Mouse (Mus musculus): ENCODE data around the gene Igf2r. TPM values are rescaled to one million over a fixed set of nuclear protein-coding genes. Genes with fewer than 3 reads are reported as not detected.

The Igf2r gene
- polyA plus RNA-seq, 2 experiments, result 62.4 to 97.3 TPM

DNA sequence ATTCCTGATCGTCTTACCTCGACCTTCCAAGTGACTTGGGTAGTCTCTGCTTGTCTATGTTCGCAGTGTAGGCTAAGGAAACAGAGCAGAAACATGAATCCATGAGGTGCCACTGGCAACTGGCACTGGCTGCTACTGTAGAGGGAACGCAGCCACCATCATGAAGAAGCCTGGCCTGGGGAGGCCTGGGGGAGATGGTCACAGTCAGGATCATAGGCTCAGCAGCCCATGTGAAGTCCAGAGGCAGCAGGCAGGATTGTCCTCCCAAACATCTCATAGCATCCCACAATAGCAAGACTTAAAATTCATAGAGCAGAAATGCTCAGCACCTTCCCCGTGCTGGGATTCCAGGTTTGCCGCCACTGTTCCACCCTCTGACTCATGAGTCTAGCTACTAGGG is 39.4 kb upstream of the Igf2r start:
- Histone ChIP-seq H3K36me3 (ENCODE audit: control insufficient read depth, insufficient read depth, low read length) (peaks cover 5% of the 10 kb centered on the region; the same call in 1 of the 2 replicates), H3K4me1 (ENCODE audit: control insufficient read depth, insufficient read depth, low read length) (peaks cover 4% of the 10 kb centered on the region; the same call in 1 of the 2 replicates), H3K4me3 (replicated peaks; ENCODE audit: low read length) (no peak overlapping the region), H3K9ac (ENCODE audit: low read depth, low read length, severe bottlenecking) (no peak overlapping the region), H3K27me3 (ENCODE audit: control insufficient read depth, insufficient read depth, low read length) (no peaks in the 10 kb centered on the region), H3K9me3 (ENCODE audit: control insufficient read depth, low read length) (0 out of 2 replicates have a peak, but pooled peaks cover 4% of the 10 kb centered on the region), H3K4me2 (replicated peaks; ENCODE audit: low read depth, low read length, severe bottlenecking) (no peak overlapping the region), H3K27ac (replicated peaks; ENCODE audit: low read depth, low read length) (no peak overlapping the region)
- WGBS, result 94% methylated on average over 6 of the region's 6 CpGs
- ATAC-seq (ENCODE audit: low FRiP score, low read depth) (no peak), DNase-seq (ENCODE audit: low spot score) (no peak)
- no peak for TF ChIP-seq POLR2A (IDR thresholded peaks at IDR 0.05; ENCODE audit: borderline replicate concordance, extremely low read depth, insufficient read depth, insufficient read length)

DNA sequence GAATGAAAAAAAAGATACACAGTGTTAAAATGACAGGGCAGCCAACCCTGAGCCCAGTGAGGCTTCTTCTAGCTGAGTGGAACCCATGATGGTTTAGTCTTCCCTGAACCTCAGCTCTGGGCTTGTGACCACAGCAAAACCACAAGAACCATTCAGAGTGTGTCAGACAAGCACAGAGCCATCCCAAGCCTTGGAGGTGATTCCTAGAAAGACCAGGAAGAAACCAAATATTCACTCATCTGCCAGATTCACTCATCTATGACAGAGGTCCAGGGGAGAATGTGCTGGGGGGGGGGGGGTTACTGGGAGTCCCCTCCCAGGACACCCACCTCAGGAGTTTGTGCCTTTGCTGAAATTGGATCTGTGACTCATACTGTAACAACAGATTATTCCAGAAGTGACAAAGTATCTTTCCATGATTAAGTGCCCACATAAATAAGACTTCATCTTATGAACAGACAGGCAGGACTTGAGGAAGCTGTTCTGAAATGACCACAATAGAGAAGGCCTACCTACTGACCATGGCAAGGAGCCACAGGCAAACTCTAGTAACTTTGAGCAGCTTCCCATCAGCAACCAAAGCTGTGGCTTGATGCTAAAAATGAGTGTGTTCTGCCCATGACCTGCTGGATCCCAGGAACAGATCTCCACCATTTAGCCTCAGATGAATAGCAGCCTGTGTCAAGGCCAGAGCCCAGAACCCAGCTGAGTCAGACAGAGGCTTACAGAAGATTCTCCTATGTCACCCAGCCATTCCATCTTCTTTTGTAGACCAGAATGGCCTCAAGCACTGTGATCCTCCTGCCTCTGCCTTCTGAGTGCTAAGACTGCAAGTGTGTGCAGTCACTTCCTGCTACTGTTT is 35.4 kb upstream of the Igf2r start:
- no peak for TF ChIP-seq POLR2A (IDR thresholded peaks at IDR 0.05; ENCODE audit: borderline replicate concordance, extremely low read depth, insufficient read depth, insufficient read length)
- Histone ChIP-seq H3K4me1 (ENCODE audit: control insufficient read depth, insufficient read depth, low read length) (peaks cover 3% of the 10 kb centered on the region; the same call in 1 of the 2 replicates), H3K27ac (replicated peaks; ENCODE audit: low read depth, low read length) (no peak overlapping the region), H3K27me3 (ENCODE audit: control insufficient read depth, insufficient read depth, low read length) (no peaks in the 10 kb centered on the region), H3K9me3 (ENCODE audit: control insufficient read depth, low read length) (no peaks in the 10 kb centered on the region), H3K36me3 (ENCODE audit: control insufficient read depth, insufficient read depth, low read length) (no peaks in the 10 kb centered on the region), H3K4me3 (replicated peaks; ENCODE audit: low read length) (no peak overlapping the region), H3K4me2 (replicated peaks; ENCODE audit: low read depth, low read length, severe bottlenecking) (no peak overlapping the region), H3K9ac (ENCODE audit: low read depth, low read length, severe bottlenecking) (no peak overlapping the region)
- DNase-seq (ENCODE audit: low spot score) (no peak), ATAC-seq (ENCODE audit: low FRiP score, low read depth) (no peak)

DNA sequence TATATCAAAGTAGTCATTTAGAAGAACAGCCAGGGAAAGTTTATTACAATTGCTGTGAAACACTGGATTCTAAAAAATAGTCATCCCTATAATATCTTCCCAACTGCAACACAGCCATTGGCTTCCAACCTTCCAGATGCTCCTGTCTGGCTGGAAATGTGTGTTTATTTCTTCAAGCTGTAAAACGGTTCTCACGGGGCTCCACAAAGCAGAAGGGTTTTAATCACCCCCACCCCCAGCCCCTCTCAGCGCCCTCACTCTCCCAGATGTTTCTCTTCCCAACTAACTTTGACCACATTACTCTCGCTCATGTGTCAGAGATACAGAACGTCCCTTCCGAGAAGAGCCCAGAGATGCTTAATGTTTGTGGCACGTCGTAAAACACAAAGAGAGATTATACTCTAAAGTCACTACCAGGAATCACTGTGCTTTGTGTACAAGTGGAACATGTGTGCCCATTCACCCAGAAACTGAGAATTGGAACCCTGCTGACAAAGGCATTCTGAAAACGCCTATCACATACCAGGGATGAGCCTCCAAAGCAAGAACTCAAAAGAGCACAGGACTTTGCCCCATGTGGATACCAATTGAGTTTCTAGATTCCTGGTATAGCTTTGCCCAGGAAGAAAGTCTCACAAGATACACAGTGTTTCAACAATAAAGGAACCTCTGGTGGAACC is 32.5 kb upstream of the Igf2r start:
- no peak overlapping the region for H3K27ac ChIP-seq (replicated peaks; ENCODE audit: low read depth, low read length)
- WGBS, result 26% methylated on average over 9 of the region's 9 CpGs

DNA sequence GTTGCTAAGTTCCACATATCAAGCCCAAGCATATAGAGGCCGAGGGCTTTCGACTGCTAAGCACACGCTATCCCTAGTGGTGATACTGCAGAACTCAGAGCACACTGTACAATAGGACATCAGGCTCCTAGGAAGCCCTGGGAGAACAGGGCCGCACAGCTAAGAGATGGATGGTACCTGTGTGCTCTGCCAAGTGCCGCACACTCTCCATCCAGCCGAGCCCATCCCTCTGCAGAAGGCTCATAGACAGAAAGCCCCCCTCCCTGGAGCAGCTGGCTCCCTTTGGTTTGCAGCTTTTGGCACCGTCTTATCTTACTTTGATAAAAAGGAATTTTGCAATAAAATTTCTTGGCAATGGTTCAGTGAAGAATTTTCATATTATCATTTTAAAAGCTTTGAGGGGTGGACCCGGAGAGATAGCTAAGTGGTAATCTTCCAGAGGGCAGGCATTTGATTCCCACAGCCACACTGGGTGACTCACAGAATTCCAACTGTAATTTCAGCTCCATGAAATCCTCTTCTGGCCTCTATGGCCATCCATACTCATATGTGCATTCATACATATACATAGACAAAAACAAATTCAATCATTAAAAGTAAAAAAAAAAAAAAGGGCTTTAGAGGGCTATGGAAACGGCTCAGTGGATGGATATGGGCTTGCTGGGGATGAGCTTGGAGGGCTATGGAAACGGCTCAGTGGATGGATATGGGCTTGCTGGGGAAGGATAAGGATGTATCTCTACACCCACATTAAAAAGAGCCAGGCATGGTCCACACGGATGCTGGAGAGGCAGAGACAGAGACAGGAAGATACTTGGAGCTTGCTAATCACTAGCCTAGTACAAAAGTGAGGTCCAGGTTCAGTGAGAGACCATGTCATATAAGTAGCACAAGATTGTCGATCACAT is 30.2 kb upstream of the Igf2r start:
- ATAC-seq (ENCODE audit: low FRiP score, low read depth), result 0 out of 2 replicates have a peak, but pooled peaks have one; percentile 11
- TF ChIP-seq POLR2A (IDR thresholded peaks at IDR 0.05; ENCODE audit: borderline replicate concordance, extremely low read depth, insufficient read depth, insufficient read length), result no peak

More for the DNA sequence above, 32.5 kb upstream of the Igf2r start:
- no peak overlapping the region for H3K9ac ChIP-seq (ENCODE audit: low read depth, low read length, severe bottlenecking)
- DNase-seq (ENCODE audit: low spot score), result peak; percentile 72
- H3K4me2 ChIP-seq (replicated peaks; ENCODE audit: low read depth, low read length, severe bottlenecking), result no peak overlapping the region
- H3K36me3 ChIP-seq (ENCODE audit: control insufficient read depth, insufficient read depth, low read length), result 0 out of 2 replicates have a peak, but pooled peaks cover 3% of the 10 kb centered on the region
- peak; percentile 81 for ATAC-seq (ENCODE audit: low FRiP score, low read depth)
- H3K4me3 ChIP-seq (replicated peaks; ENCODE audit: low read length), result no peak overlapping the region
- H3K27me3 ChIP-seq (ENCODE audit: control insufficient read depth, insufficient read depth, low read length), result no peaks in the 10 kb centered on the region
- H3K9me3 ChIP-seq (ENCODE audit: control insufficient read depth, low read length), result no peaks in the 10 kb centered on the region
- TF ChIP-seq POLR2A (IDR thresholded peaks at IDR 0.05; ENCODE audit: borderline replicate concordance, extremely low read depth, insufficient read depth, insufficient read length), result no peak
- peaks cover 6% of the 10 kb centered on the region for H3K4me1 ChIP-seq (ENCODE audit: control insufficient read depth, insufficient read depth, low read length)

More for the DNA sequence above, 30.2 kb upstream of the Igf2r start:
- peaks cover 17% of the 10 kb centered on the region for H3K4me1 ChIP-seq (ENCODE audit: control insufficient read depth, insufficient read depth, low read length)
- H3K9ac ChIP-seq (ENCODE audit: low read depth, low read length, severe bottlenecking), result no peak overlapping the region
- peak; percentile 69 for DNase-seq (ENCODE audit: low spot score)
- no peaks in the 10 kb centered on the region for H3K27me3 ChIP-seq (ENCODE audit: control insufficient read depth, insufficient read depth, low read length)
- 0 out of 2 replicates have a peak, but pooled peaks cover 3% of the 10 kb centered on the region for H3K36me3 ChIP-seq (ENCODE audit: control insufficient read depth, insufficient read depth, low read length)
- no peak overlapping the region for H3K27ac ChIP-seq (replicated peaks; ENCODE audit: low read depth, low read length)
- no peak overlapping the region for H3K4me2 ChIP-seq (replicated peaks; ENCODE audit: low read depth, low read length, severe bottlenecking)
- H3K4me3 ChIP-seq (replicated peaks; ENCODE audit: low read length), result no peak overlapping the region
- WGBS, result 75% methylated on average over 12 of the region's 12 CpGs
- H3K9me3 ChIP-seq (ENCODE audit: control insufficient read depth, low read length), result no peaks in the 10 kb centered on the region
